Mouse (Mus musculus): Measurements from ENCODE around the gene Cckar. TPM values are rescaled to one million over a fixed set of nuclear protein-coding genes. Genes with fewer than 3 reads are reported as not detected.
A peak's percentile ranks its signal among the peaks of the same experiment; 100 is the strongest.

Cckar gene
- polyA plus RNA-seq, 1 experiment from 2014 or later, result 0.59 TPM

GRCm38 (mm10) chr5:53671507-53671906, 36.0 kb downstream of the Cckar start:
- DNase-seq (ENCODE audit: low spot score), result no peak
- no peak for ATAC-seq (replicated peaks; ENCODE audit: insufficient number of reproducible peaks, low FRiP score, low TSS enrichment, low read depth)
- Histone ChIP-seq H3K4me1 (ENCODE audit: control insufficient read depth, insufficient read depth, low read length) (no peaks in the 10 kb centered on the region), H3K27me3 (ENCODE audit: control insufficient read depth, insufficient read depth, low read length) (no peaks in the 10 kb centered on the region), H3K4me3 (ENCODE audit: low read depth, low read length) (no peak overlapping the region), H3K9me3 (replicated peaks; ENCODE audit: control insufficient read depth, low read length) (no peaks in the 10 kb centered on the region), H3K9ac (replicated peaks; ENCODE audit: low read length) (no peak overlapping the region), H3K4me2 (ENCODE audit: low read depth, low read length) (no peak overlapping the region), H3K27ac (replicated peaks; ENCODE audit: low read depth, low read length) (no peak overlapping the region), H3K36me3 (replicated peaks; ENCODE audit: control insufficient read depth, insufficient read depth, low read depth, low read length) (no peaks in the 10 kb centered on the region)
- WGBS, result 69% methylated on average over 4 of the region's 4 CpGs

GRCm38 (mm10) chr5:53670321-53670938, 37.1 kb downstream of the Cckar start:
- Histone ChIP-seq H3K4me3 (ENCODE audit: low read depth, low read length) (no peak overlapping the region), H3K27ac (replicated peaks; ENCODE audit: low read depth, low read length) (no peak overlapping the region), H3K9ac (replicated peaks; ENCODE audit: low read length) (no peak overlapping the region), H3K36me3 (replicated peaks; ENCODE audit: control insufficient read depth, insufficient read depth, low read depth, low read length) (no peaks in the 10 kb centered on the region), H3K4me2 (ENCODE audit: low read depth, low read length) (no peak overlapping the region), H3K9me3 (replicated peaks; ENCODE audit: control insufficient read depth, low read length) (no peaks in the 10 kb centered on the region), H3K27me3 (ENCODE audit: control insufficient read depth, insufficient read depth, low read length) (no peaks in the 10 kb centered on the region), H3K4me1 (ENCODE audit: control insufficient read depth, insufficient read depth, low read length) (no peaks in the 10 kb centered on the region)
- WGBS, result 91% methylated on average over 10 of the region's 10 CpGs
- DNase-seq (ENCODE audit: low spot score) (no peak), ATAC-seq (replicated peaks; ENCODE audit: insufficient number of reproducible peaks, low FRiP score, low TSS enrichment, low read depth) (no peak)

DNA sequence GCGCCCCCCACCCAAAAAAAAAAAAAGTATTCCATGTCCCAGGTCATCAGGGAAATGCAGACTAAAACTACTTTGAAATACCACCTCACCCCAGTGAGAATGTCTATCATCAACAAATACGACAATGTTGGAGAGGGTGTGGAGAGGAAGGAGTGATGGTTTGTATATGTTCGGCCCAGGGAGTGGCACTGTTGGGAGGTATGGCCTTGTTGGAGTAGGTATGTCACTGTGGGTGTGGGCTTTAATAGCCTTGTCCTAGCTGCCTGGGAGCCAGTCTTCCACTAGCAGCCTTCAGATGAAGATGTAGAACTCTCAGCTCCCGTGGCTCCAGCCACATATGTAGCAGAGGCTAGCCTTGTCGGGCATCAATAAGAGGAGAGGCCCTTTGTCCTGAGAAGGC, 39.5 kb downstream of the Cckar start:
- no peak for ATAC-seq (replicated peaks; ENCODE audit: insufficient number of reproducible peaks, low FRiP score, low TSS enrichment, low read depth)
- H3K27ac ChIP-seq (replicated peaks; ENCODE audit: low read depth, low read length), result no peak overlapping the region
- WGBS, result 85% methylated on average over 5 of the region's 5 CpGs
- DNase-seq (ENCODE audit: low spot score), result no peak
- no peak overlapping the region for H3K9ac ChIP-seq (replicated peaks; ENCODE audit: low read length)
- H3K27me3 ChIP-seq (ENCODE audit: control insufficient read depth, insufficient read depth, low read length), result no peaks in the 10 kb centered on the region
- no peaks in the 10 kb centered on the region for H3K9me3 ChIP-seq (replicated peaks; ENCODE audit: control insufficient read depth, low read length)
- H3K4me2 ChIP-seq (ENCODE audit: low read depth, low read length), result no peak overlapping the region
- H3K4me3 ChIP-seq (ENCODE audit: low read depth, low read length), result no peak overlapping the region
- no peaks in the 10 kb centered on the region for H3K4me1 ChIP-seq (ENCODE audit: control insufficient read depth, insufficient read depth, low read length)
- H3K36me3 ChIP-seq (replicated peaks; ENCODE audit: control insufficient read depth, insufficient read depth, low read depth, low read length), result no peaks in the 10 kb centered on the region

DNA sequence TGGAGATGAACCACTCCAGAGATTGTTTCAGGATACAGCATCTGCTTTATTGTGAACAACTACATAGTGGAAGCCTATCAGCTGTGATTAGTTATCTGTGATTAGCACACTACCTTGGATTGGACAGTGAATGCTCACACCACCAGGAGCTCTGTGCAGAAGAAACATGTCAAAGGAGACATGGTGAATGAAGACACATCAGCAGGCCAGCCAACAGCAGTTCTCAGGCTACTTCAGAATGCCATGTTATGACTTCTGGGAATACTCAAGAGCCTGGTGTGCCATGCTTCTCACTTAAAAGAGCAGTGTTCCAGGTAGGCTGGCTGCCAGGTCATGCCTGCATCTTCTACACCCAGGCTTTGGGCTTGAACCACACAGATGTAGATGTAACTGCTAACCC, 43.8 kb downstream of the Cckar start:
- Histone ChIP-seq H3K27ac (replicated peaks; ENCODE audit: low read depth, low read length) (no peak overlapping the region), H3K4me2 (ENCODE audit: low read depth, low read length) (no peak overlapping the region), H3K9ac (replicated peaks; ENCODE audit: low read length) (no peak overlapping the region), H3K4me1 (ENCODE audit: control insufficient read depth, insufficient read depth, low read length) (no peaks in the 10 kb centered on the region), H3K36me3 (replicated peaks; ENCODE audit: control insufficient read depth, insufficient read depth, low read depth, low read length) (no peaks in the 10 kb centered on the region), H3K27me3 (ENCODE audit: control insufficient read depth, insufficient read depth, low read length) (no peaks in the 10 kb centered on the region), H3K9me3 (replicated peaks; ENCODE audit: control insufficient read depth, low read length) (no peaks in the 10 kb centered on the region), H3K4me3 (ENCODE audit: low read depth, low read length) (no peak overlapping the region)
- no peak for DNase-seq (ENCODE audit: low spot score)
- ATAC-seq (replicated peaks; ENCODE audit: insufficient number of reproducible peaks, low FRiP score, low TSS enrichment, low read depth), result no peak

DNA sequence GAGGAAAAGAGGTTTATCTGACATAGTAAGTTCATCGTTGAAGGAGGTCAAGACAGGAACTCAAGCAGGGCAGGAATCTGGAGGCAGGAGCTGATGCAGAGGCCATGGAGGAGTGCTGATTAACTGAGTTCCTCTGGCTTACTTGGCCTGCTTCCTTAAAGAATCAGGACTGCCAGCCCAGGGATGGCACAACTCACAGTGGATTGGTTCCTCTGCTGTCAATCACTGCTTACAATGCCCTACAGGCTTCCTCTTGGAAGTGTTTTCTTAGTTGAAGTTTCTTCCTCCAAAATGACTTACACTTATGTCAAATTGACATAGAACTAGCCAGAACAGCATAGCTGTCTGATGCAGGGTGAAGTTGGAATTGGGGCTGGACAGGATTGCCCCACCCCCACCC, 45.1 kb downstream of the Cckar start:
- no peak overlapping the region for H3K9ac ChIP-seq (replicated peaks; ENCODE audit: low read length)
- no peaks in the 10 kb centered on the region for H3K36me3 ChIP-seq (replicated peaks; ENCODE audit: control insufficient read depth, insufficient read depth, low read depth, low read length)
- H3K4me2 ChIP-seq (ENCODE audit: low read depth, low read length), result no peak overlapping the region
- no peaks in the 10 kb centered on the region for H3K27me3 ChIP-seq (ENCODE audit: control insufficient read depth, insufficient read depth, low read length)
- no peak overlapping the region for H3K27ac ChIP-seq (replicated peaks; ENCODE audit: low read depth, low read length)
- no peaks in the 10 kb centered on the region for H3K9me3 ChIP-seq (replicated peaks; ENCODE audit: control insufficient read depth, low read length)
- H3K4me3 ChIP-seq (ENCODE audit: low read depth, low read length), result no peak overlapping the region
- no peak for DNase-seq (ENCODE audit: low spot score)
- 57% methylated on average over 1 of the region's 1 CpGs for WGBS
- H3K4me1 ChIP-seq (ENCODE audit: control insufficient read depth, insufficient read depth, low read length), result no peaks in the 10 kb centered on the region
- no peak for ATAC-seq (replicated peaks; ENCODE audit: insufficient number of reproducible peaks, low FRiP score, low TSS enrichment, low read depth)

- DNase-seq (ENCODE audit: low spot score) (no peak), ATAC-seq (replicated peaks; ENCODE audit: insufficient number of reproducible peaks, low FRiP score, low TSS enrichment, low read depth) (no peak)
- Histone ChIP-seq H3K4me3 (ENCODE audit: low read depth, low read length) (no peak overlapping the region), H3K36me3 (replicated peaks; ENCODE audit: control insufficient read depth, insufficient read depth, low read depth, low read length) (no peaks in the 10 kb centered on the region), H3K9me3 (replicated peaks; ENCODE audit: control insufficient read depth, low read length) (no peaks in the 10 kb centered on the region), H3K4me1 (ENCODE audit: control insufficient read depth, insufficient read depth, low read length) (no peaks in the 10 kb centered on the region), H3K4me2 (ENCODE audit: low read depth, low read length) (no peak overlapping the region), H3K27me3 (ENCODE audit: control insufficient read depth, insufficient read depth, low read length) (no peaks in the 10 kb centered on the region), H3K9ac (replicated peaks; ENCODE audit: low read length) (no peak overlapping the region), H3K27ac (replicated peaks; ENCODE audit: low read depth, low read length) (no peak overlapping the region)
- WGBS, result 90% methylated on average over 2 of the region's 2 CpGs
These were observed 46.0 kb downstream of the Cckar start for GRCm38 (mm10) chr5:53661508-53661907.

DNA sequence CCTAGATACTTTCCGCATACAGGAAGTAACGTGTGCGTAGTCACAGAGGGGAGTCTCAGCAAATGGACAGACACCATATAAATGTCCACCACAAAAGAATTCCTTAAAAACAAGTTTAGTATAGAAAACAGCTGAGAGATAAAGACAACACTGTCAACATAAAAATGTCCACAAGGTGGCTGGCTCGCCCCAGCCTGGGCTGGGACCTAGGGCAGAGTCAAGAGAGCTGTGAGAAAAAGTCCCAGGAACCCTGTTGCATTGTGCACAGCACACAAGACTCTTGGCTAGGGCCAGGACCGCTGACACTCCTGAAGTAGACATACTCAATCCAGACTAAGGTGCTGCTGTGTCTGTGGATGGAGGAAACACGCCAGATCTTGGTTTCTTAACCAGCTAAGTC, 49.6 kb downstream of the Cckar start:
- no peak overlapping the region for H3K4me2 ChIP-seq (ENCODE audit: low read depth, low read length)
- H3K4me1 ChIP-seq (ENCODE audit: control insufficient read depth, insufficient read depth, low read length), result no peaks in the 10 kb centered on the region
- no peaks in the 10 kb centered on the region for H3K36me3 ChIP-seq (replicated peaks; ENCODE audit: control insufficient read depth, insufficient read depth, low read depth, low read length)
- H3K27ac ChIP-seq (replicated peaks; ENCODE audit: low read depth, low read length), result no peak overlapping the region
- no peaks in the 10 kb centered on the region for H3K9me3 ChIP-seq (replicated peaks; ENCODE audit: control insufficient read depth, low read length)
- 0 out of 2 replicates have a peak, but pooled peaks have one; percentile 30 for ATAC-seq (replicated peaks; ENCODE audit: insufficient number of reproducible peaks, low FRiP score, low TSS enrichment, low read depth)
- DNase-seq (ENCODE audit: low spot score), result peak; percentile 45
- no peak overlapping the region for H3K4me3 ChIP-seq (ENCODE audit: low read depth, low read length)
- H3K27me3 ChIP-seq (ENCODE audit: control insufficient read depth, insufficient read depth, low read length), result no peaks in the 10 kb centered on the region
- WGBS, result 83% methylated on average over 6 of the region's 6 CpGs
- H3K9ac ChIP-seq (replicated peaks; ENCODE audit: low read length), result no peak overlapping the region

GRCm38 (mm10) chr5:53656596-53656995, 50.9 kb downstream of the Cckar start:
- no peak overlapping the region for H3K9ac ChIP-seq (replicated peaks; ENCODE audit: low read length)
- no peak overlapping the region for H3K4me2 ChIP-seq (ENCODE audit: low read depth, low read length)
- no peak overlapping the region for H3K4me3 ChIP-seq (ENCODE audit: low read depth, low read length)
- no peaks in the 10 kb centered on the region for H3K4me1 ChIP-seq (ENCODE audit: control insufficient read depth, insufficient read depth, low read length)
- 8% methylated on average over 1 of the region's 1 CpGs for WGBS
- DNase-seq (ENCODE audit: low spot score), result no peak
- no peaks in the 10 kb centered on the region for H3K27me3 ChIP-seq (ENCODE audit: control insufficient read depth, insufficient read depth, low read length)
- no peaks in the 10 kb centered on the region for H3K36me3 ChIP-seq (replicated peaks; ENCODE audit: control insufficient read depth, insufficient read depth, low read depth, low read length)
- no peak overlapping the region for H3K27ac ChIP-seq (replicated peaks; ENCODE audit: low read depth, low read length)
- no peaks in the 10 kb centered on the region for H3K9me3 ChIP-seq (replicated peaks; ENCODE audit: control insufficient read depth, low read length)
- ATAC-seq (replicated peaks; ENCODE audit: insufficient number of reproducible peaks, low FRiP score, low TSS enrichment, low read depth), result no peak

All from embryonic facial prominence, embryonic 11.5 days (tissue).